Mouse (Mus musculus): Measurements from ENCODE around the gene Spi1. TPM values are rescaled to one million over a fixed set of nuclear protein-coding genes. Genes with fewer than 3 reads are reported as not detected.
"Not testable (repeated sequence)": the region's sequence is repeated elsewhere in the genome, so short reads cannot be mapped to it uniquely, and the experiment has no call there.

The Spi1 gene
- 1.7 and 3.3 TPM in 2 replicates for polyA plus RNA-seq (2014; fragmentation: Nextera tagmentation; extraction: Ambion mirVana)

DNA sequence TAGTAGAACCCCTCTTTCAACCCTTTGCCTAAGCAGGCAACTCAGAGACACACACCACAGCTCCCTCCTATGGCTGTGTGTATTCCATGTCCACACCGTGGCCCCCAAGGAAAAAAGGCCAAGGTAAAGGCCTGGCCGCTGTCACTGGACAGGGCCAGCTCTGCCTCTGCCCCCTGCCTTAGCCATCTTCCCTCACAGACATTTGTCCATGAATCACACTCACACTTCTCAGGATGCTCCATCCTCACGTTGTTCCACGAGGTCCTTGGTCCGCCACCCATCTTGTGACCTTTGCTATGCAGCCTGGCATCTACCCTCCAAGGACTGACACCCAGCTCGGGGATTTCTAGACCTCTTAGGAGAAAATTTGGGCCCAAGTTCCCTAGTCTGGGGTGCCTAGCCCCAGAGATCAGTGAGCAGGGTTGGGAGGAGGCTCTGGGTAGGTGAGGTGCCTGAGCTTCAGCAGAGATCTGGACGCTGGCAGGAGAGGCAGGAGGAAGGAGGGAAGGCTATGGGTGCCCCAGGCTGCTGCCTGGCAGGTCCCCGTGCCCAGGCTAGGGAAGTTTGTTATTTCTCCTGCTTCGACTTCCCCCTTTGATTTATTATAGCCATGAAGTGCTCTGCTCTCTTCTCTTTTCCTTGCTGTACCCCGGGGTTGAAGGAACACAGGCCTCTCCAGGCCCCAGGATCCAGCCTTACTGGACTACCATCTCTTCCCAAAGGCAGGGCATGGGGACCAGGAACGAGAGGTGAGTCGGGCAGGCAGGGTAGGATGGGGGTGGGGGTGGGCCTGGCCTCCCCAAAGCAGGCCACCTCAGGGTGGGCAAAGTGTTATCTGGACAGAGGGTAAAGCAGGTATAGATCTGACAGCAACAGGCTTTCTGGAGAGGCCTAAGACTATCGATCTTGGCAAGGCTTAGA, at the start of gene Spi1:
TSS of gene Spi1 (plus strand) at position 616 of the 921 bp plus-strand sequence.
- Histone ChIP-seq H3K36me3 (ENCODE audit: control insufficient read depth, insufficient read depth, low read length) (no peaks in the 10 kb centered on the region), H3K9ac (replicated peaks; ENCODE audit: low read depth, low read length) (no peak within 1 kb of the TSS), H3K27me3 (ENCODE audit: control insufficient read depth, insufficient read depth, low read length) (no peaks in the 10 kb centered on the region), H3K27ac (ENCODE audit: low read depth, low read length) (no peak within 1 kb of the TSS), H3K4me1 (ENCODE audit: control insufficient read depth, insufficient read depth, low read length) (no peaks in the 10 kb centered on the region; the same call in 1 of the 2 replicates), H3K4me3 (ENCODE audit: low read depth, low read length) (no peak within 1 kb of the TSS), H3K4me2 (ENCODE audit: low read depth, low read length) (no peak within 1 kb of the TSS), H3K9me3 (ENCODE audit: control insufficient read depth, low read length) (no peaks in the 10 kb centered on the region)
- 77% methylated on average over 13 of the region's 13 CpGs for WGBS
- ATAC-seq (ENCODE audit: low read depth), result no peak

GRCm38 (mm10) chr2:91033000-91033399, 49.2 kb upstream of the Spi1 start:
- no peak for ATAC-seq (ENCODE audit: low read depth)
- Histone ChIP-seq H3K9me3 (ENCODE audit: control insufficient read depth, low read length) (no peaks in the 10 kb centered on the region), H3K9ac (replicated peaks; ENCODE audit: low read depth, low read length) (no peak overlapping the region), H3K27me3 (ENCODE audit: control insufficient read depth, insufficient read depth, low read length) (no peaks in the 10 kb centered on the region), H3K36me3 (ENCODE audit: control insufficient read depth, insufficient read depth, low read length) (no peaks in the 10 kb centered on the region), H3K4me1 (ENCODE audit: control insufficient read depth, insufficient read depth, low read length) (no peaks in the 10 kb centered on the region), H3K27ac (ENCODE audit: low read depth, low read length) (no peak overlapping the region), H3K4me3 (ENCODE audit: low read depth, low read length) (no peak overlapping the region), H3K4me2 (ENCODE audit: low read depth, low read length) (no peak overlapping the region)
- WGBS, result 16% methylated on average over 3 of the region's 3 CpGs

DNA sequence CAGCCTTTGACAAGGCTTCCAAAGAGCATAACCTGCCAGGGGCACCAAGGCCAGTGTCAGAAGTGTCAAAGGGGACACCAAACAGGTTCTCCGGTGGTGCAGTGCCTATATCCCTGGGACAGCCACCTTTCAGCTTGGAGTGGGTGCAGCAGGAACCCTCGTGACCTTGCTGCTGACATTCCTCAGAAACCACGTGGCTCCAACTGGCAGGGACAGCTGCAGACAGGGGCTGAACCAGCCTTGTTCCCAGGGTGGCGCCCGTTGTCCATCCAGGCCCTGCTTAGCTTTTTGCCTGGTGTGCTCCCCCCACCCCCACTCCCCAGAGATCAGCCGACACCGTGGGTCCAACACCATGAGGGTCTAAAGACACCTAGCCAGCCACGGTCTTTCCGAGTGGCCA, 46.8 kb upstream of the Spi1 start, which contains the start of gene Rapsn:
TSS of gene Rapsn (plus strand) at position 236 of the 400 bp plus-strand sequence.
- no peaks in the 10 kb centered on the region for H3K9me3 ChIP-seq (ENCODE audit: control insufficient read depth, low read length)
- ATAC-seq (ENCODE audit: low read depth), result no peak
- H3K4me2 ChIP-seq (ENCODE audit: low read depth, low read length), result no peak within 1 kb of the TSS
- no peaks in the 10 kb centered on the region for H3K4me1 ChIP-seq (ENCODE audit: control insufficient read depth, insufficient read depth, low read length)
- no peak within 1 kb of the TSS for H3K27ac ChIP-seq (ENCODE audit: low read depth, low read length)
- WGBS, result 72% methylated on average over 9 of the region's 9 CpGs
- no peaks in the 10 kb centered on the region for H3K27me3 ChIP-seq (ENCODE audit: control insufficient read depth, insufficient read depth, low read length)
- no peaks in the 10 kb centered on the region for H3K36me3 ChIP-seq (ENCODE audit: control insufficient read depth, insufficient read depth, low read length)
- H3K4me3 ChIP-seq (ENCODE audit: low read depth, low read length), result no peak within 1 kb of the TSS
- no peak within 1 kb of the TSS for H3K9ac ChIP-seq (replicated peaks; ENCODE audit: low read depth, low read length)

- no peak overlapping the region for H3K4me2 ChIP-seq (ENCODE audit: low read depth, low read length)
- H3K9me3 ChIP-seq (ENCODE audit: control insufficient read depth, low read length), result no peaks in the 10 kb centered on the region
- H3K9ac ChIP-seq (replicated peaks; ENCODE audit: low read depth, low read length), result no peak overlapping the region
- no peaks in the 10 kb centered on the region for H3K27me3 ChIP-seq (ENCODE audit: control insufficient read depth, insufficient read depth, low read length)
- H3K36me3 ChIP-seq (ENCODE audit: control insufficient read depth, insufficient read depth, low read length), result no peaks in the 10 kb centered on the region
- no peak overlapping the region for H3K4me3 ChIP-seq (ENCODE audit: low read depth, low read length)
- no peaks in the 10 kb centered on the region for H3K4me1 ChIP-seq (ENCODE audit: control insufficient read depth, insufficient read depth, low read length)
- ATAC-seq (ENCODE audit: low read depth), result no peak
- no peak overlapping the region for H3K27ac ChIP-seq (ENCODE audit: low read depth, low read length)
- WGBS, result 78% methylated on average over 8 of the region's 8 CpGs
These were observed 40.4 kb upstream of the Spi1 start for GRCm38 (mm10) chr2:91041786-91042185.

GRCm38 (mm10) chr2:91042651-91043398, 39.4 kb upstream of the Spi1 start:
- H3K4me1 ChIP-seq (ENCODE audit: control insufficient read depth, insufficient read depth, low read length), result no peaks in the 10 kb centered on the region
- no peak overlapping the region for H3K9ac ChIP-seq (replicated peaks; ENCODE audit: low read depth, low read length)
- no peaks in the 10 kb centered on the region for H3K36me3 ChIP-seq (ENCODE audit: control insufficient read depth, insufficient read depth, low read length)
- no peak overlapping the region for H3K4me3 ChIP-seq (ENCODE audit: low read depth, low read length)
- H3K9me3 ChIP-seq (ENCODE audit: control insufficient read depth, low read length), result no peaks in the 10 kb centered on the region
- H3K27me3 ChIP-seq (ENCODE audit: control insufficient read depth, insufficient read depth, low read length), result no peaks in the 10 kb centered on the region
- no peak overlapping the region for H3K4me2 ChIP-seq (ENCODE audit: low read depth, low read length)
- WGBS, result 74% methylated on average over 20 of the region's 21 CpGs
- H3K27ac ChIP-seq (ENCODE audit: low read depth, low read length), result no peak overlapping the region
- no peak for ATAC-seq (ENCODE audit: low read depth)

DNA sequence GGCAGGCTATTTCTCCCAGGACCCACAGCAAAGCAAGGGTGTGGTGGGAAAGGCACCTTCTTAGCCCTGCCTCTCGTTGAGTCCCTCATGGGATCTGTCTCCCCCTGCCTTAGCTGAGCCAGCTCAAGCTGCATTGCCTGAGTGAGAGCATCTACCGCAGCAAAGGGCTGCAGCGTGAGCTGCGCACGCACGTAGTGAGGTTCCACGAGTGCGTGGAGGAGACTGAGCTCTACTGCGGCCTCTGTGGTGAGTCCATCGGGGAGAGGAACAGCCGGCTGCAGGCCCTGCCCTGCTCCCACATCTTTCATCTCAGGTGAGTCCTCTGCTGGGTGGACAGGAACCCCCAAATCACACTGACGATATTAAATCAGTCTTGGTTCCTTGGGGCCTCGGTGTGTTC, 37.5 kb upstream of the Spi1 start:
- Histone ChIP-seq H3K4me1 (ENCODE audit: control insufficient read depth, insufficient read depth, low read length) (no peaks in the 10 kb centered on the region), H3K27me3 (ENCODE audit: control insufficient read depth, insufficient read depth, low read length) (no peaks in the 10 kb centered on the region), H3K27ac (ENCODE audit: low read depth, low read length) (no peak overlapping the region), H3K9ac (replicated peaks; ENCODE audit: low read depth, low read length) (no peak overlapping the region), H3K4me3 (ENCODE audit: low read depth, low read length) (no peak overlapping the region), H3K9me3 (ENCODE audit: control insufficient read depth, low read length) (no peaks in the 10 kb centered on the region), H3K36me3 (ENCODE audit: control insufficient read depth, insufficient read depth, low read length) (no peaks in the 10 kb centered on the region), H3K4me2 (ENCODE audit: low read depth, low read length) (no peak overlapping the region)
- 84% methylated on average over 13 of the region's 13 CpGs for WGBS
- ATAC-seq (ENCODE audit: low read depth), result no peak

GRCm38 (mm10) chr2:91045805-91046204, 36.4 kb upstream of the Spi1 start:
- H3K9ac ChIP-seq (replicated peaks; ENCODE audit: low read depth, low read length); H3K4me1 ChIP-seq (ENCODE audit: control insufficient read depth, insufficient read depth, low read length); H3K4me2 ChIP-seq (ENCODE audit: low read depth, low read length); H3K4me3 ChIP-seq (ENCODE audit: low read depth, low read length); H3K27ac ChIP-seq (ENCODE audit: low read depth, low read length); ATAC-seq (ENCODE audit: low read depth); H3K27me3 ChIP-seq (ENCODE audit: control insufficient read depth, insufficient read depth, low read length); H3K36me3 ChIP-seq (ENCODE audit: control insufficient read depth, insufficient read depth, low read length); H3K9me3 ChIP-seq (ENCODE audit: control insufficient read depth, low read length): not testable (repeated sequence)
- 87% methylated on average over 1 of the region's 1 CpGs for WGBS

DNA sequence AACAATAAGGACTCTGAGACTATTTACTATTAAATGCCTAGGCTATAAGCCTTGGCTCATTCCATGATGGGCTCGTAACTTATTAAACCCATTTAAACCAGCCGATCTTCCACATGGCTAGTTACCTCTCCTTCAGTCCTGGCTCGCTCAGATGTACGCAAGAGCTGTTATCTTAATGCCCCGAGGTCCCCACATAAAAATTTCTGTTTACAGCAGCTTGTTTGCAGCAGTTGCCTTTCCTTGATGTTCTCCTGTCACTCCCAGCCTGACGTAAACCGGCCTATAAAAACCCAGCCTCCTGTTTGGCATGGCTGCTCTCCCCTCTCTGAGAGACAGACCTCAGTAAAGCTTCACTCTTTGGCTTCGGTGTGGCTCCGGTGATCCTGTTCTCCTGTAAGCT, 34.8 kb upstream of the Spi1 start:
- H3K27me3 ChIP-seq (ENCODE audit: control insufficient read depth, insufficient read depth, low read length), result no peaks in the 10 kb centered on the region
- no peak for ATAC-seq (ENCODE audit: low read depth)
- no peak overlapping the region for H3K4me2 ChIP-seq (ENCODE audit: low read depth, low read length)
- no peaks in the 10 kb centered on the region for H3K36me3 ChIP-seq (ENCODE audit: control insufficient read depth, insufficient read depth, low read length)
- no peak overlapping the region for H3K27ac ChIP-seq (ENCODE audit: low read depth, low read length)
- H3K9me3 ChIP-seq (ENCODE audit: control insufficient read depth, low read length), result no peaks in the 10 kb centered on the region
- H3K9ac ChIP-seq (replicated peaks; ENCODE audit: low read depth, low read length), result no peak overlapping the region
- WGBS, result 65% methylated on average over 9 of the region's 9 CpGs
- no peak overlapping the region for H3K4me3 ChIP-seq (ENCODE audit: low read depth, low read length)
- H3K4me1 ChIP-seq (ENCODE audit: control insufficient read depth, insufficient read depth, low read length), result no peaks in the 10 kb centered on the region

GRCm38 (mm10) chr2:91051917-91052316, 30.3 kb upstream of the Spi1 start:
- Histone ChIP-seq H3K4me1 (ENCODE audit: control insufficient read depth, insufficient read depth, low read length) (peaks cover 8% of the 10 kb centered on the region), H3K4me3 (ENCODE audit: low read depth, low read length) (no peak overlapping the region), H3K9me3 (ENCODE audit: control insufficient read depth, low read length) (no peaks in the 10 kb centered on the region), H3K4me2 (ENCODE audit: low read depth, low read length) (no peak overlapping the region), H3K9ac (replicated peaks; ENCODE audit: low read depth, low read length) (no peak overlapping the region), H3K27me3 (ENCODE audit: control insufficient read depth, insufficient read depth, low read length) (no peaks in the 10 kb centered on the region), H3K36me3 (ENCODE audit: control insufficient read depth, insufficient read depth, low read length) (peaks cover 14% of the 10 kb centered on the region), H3K27ac (ENCODE audit: low read depth, low read length) (no peak overlapping the region)
- 79% methylated on average over 3 of the region's 3 CpGs for WGBS
- ATAC-seq (ENCODE audit: low read depth), result no peak
